Mouse (Mus musculus) neural tube, embryonic 11.5 days (tissue): Measurements from ENCODE around the gene Ahsa1. TPM values are rescaled to one million over a fixed set of nuclear protein-coding genes. Genes with fewer than 3 reads are reported as not detected.
A peak's percentile ranks its signal among the peaks of the same experiment; 100 is the strongest.

Experiments used
- ATAC-seq: fragments of 200-750 bp; cut with Nextera tagmentation; 2 replicates; pipeline ENCODE4 v1.8.0; 2017; ENCODE audit warnings: moderate number of reproducible peaks, mild to moderate bottlenecking, moderate TSS enrichment, moderate library complexity; ENCODE audit not compliant: insufficient read depth, low FRiP score, low TSS enrichment
- DNase-seq: peaks from one replicate; pipeline ENCODE4 v3.0.0-alpha.2; 2015; ENCODE audit warnings: low spot score
- H3K27ac ChIP-seq: fragments of 300-500 bp; sonication (generic); 2 replicates; pipeline ENCODE4 v1.5.1; 2014; ENCODE audit warnings: low read depth, mild to moderate bottlenecking, low read length
- H3K27me3 ChIP-seq: fragments of 300-500 bp; sonication (generic); 2 replicates; pipeline ENCODE4 v1.6.1; 2014; ENCODE audit warnings: mild to moderate bottlenecking, low read length, mixed read lengths; ENCODE audit not compliant: control insufficient read depth, insufficient read depth
- H3K36me3 ChIP-seq: fragments of 300-500 bp; sonication (generic); 2 replicates; pipeline ENCODE4 v1.6.1; 2014; ENCODE audit warnings: mild to moderate bottlenecking, low read length, moderate library complexity, mixed read lengths; ENCODE audit not compliant: control insufficient read depth, insufficient read depth
- H3K4me1 ChIP-seq: fragments of 300-500 bp; sonication (generic); 2 replicates; pipeline ENCODE4 v1.6.1; 2014; ENCODE audit warnings: low read length, mixed read lengths; ENCODE audit not compliant: control insufficient read depth, insufficient read depth
- H3K4me2 ChIP-seq: fragments of 300-500 bp; sonication (generic); 2 replicates; pipeline ENCODE4 v1.6.1; 2014; ENCODE audit warnings: low read depth, mild to moderate bottlenecking, moderate library complexity
- H3K4me3 ChIP-seq: fragments of 300-500 bp; sonication (generic); 2 replicates; pipeline ENCODE4 v1.5.1; 2014; ENCODE audit warnings: low read depth, low read length
- H3K9ac ChIP-seq: fragments of 300-500 bp; sonication (generic); 2 replicates; pipeline ENCODE4 v1.6.1; 2014; ENCODE audit warnings: mild to moderate bottlenecking, low read length
- H3K9me3 ChIP-seq: fragments of 300-500 bp; sonication (generic); 2 replicates; pipeline ENCODE4 v1.6.1; 2016; ENCODE audit warnings: low read length; ENCODE audit not compliant: control insufficient read depth
- WGBS: fragments of 180-500 bp; shearing (Covaris S2); extraction: QIAGEN DNeasy Blood & Tissue Kit; methylation state at CpG from one replicate; pipeline ENCODE4 v1.1.7; 2014; 5-methylcytosine and 5-hydroxymethylcytosine counted together
- polyA plus RNA-seq: library from polyadenylated mRNA; unstranded; fragments of >200 nt; fragmentation: Nextera tagmentation; extraction: Ambion mirVana; gene quantifications from 2 replicates; pipeline ENCODE4 v1.2.1, GENCODE M21; 2014

Gene Ahsa1
- polyA plus RNA-seq, 1 experiment from 2014 or later: 233 TPM

GRCm38 (mm10) chr12:87250161-87250560 is 16.1 kb upstream of the Ahsa1 start:
- H3K27me3 ChIP-seq: no peaks in the 10 kb centered on the region
- H3K4me2 ChIP-seq: no peak overlapping the region
- no peaks in the 10 kb centered on the region for H3K4me1 ChIP-seq
- 95% methylated on average over 6 of the region's 6 CpGs for WGBS
- H3K27ac ChIP-seq: no peak overlapping the region
- DNase-seq (no peak), ATAC-seq (no peak)
- no peak overlapping the region for H3K4me3 ChIP-seq
- no peak overlapping the region for H3K9ac ChIP-seq
- H3K36me3 ChIP-seq: peaks cover 22% of the 10 kb centered on the region
- H3K9me3 ChIP-seq: no peaks in the 10 kb centered on the region

- H3K36me3 ChIP-seq: peaks cover 23% of the 10 kb centered on the region
- DNase-seq (no peak), ATAC-seq (no peak)
- no peak overlapping the region for H3K4me3 ChIP-seq
- no peak overlapping the region for H3K9ac ChIP-seq
- H3K27me3 ChIP-seq: no peaks in the 10 kb centered on the region
- no peak overlapping the region for H3K27ac ChIP-seq
- no peaks in the 10 kb centered on the region for H3K9me3 ChIP-seq
- no peaks in the 10 kb centered on the region for H3K4me1 ChIP-seq
- no peak overlapping the region for H3K4me2 ChIP-seq
- 95% methylated on average over 6 of the region's 6 CpGs for WGBS
These were observed 12.4 kb upstream of the Ahsa1 start for GRCm38 (mm10) chr12:87253878-87254277.

GRCm38 (mm10) chr12:87256629-87257028 is 9.7 kb upstream of the Ahsa1 start:
- DNase-seq: no peak
- Histone ChIP-seq H3K27ac (no peak overlapping the region), H3K4me3 (no peak overlapping the region), H3K4me1 (no peaks in the 10 kb centered on the region), H3K9me3 (no peaks in the 10 kb centered on the region), H3K36me3 (peaks cover 20% of the 10 kb centered on the region), H3K4me2 (no peak overlapping the region), H3K9ac (no peak overlapping the region), H3K27me3 (no peaks in the 10 kb centered on the region)
- WGBS: 98% methylated on average over 5 of the region's 5 CpGs
- no peak for ATAC-seq

GRCm38 (mm10) chr12:87260562-87260961 is 5.7 kb upstream of the Ahsa1 start:
- Histone ChIP-seq H3K27ac (no peak overlapping the region), H3K27me3 (no peaks in the 10 kb centered on the region), H3K9ac (no peak overlapping the region), H3K4me1 (peaks cover 4% of the 10 kb centered on the region; the same call in 1 of the 2 replicates), H3K36me3 (peaks cover 10% of the 10 kb centered on the region), H3K9me3 (no peaks in the 10 kb centered on the region), H3K4me2 (no peak overlapping the region), H3K4me3 (no peak overlapping the region)
- no peak for ATAC-seq
- DNase-seq: no peak
- WGBS: 95% methylated on average over 8 of the region's 8 CpGs

- H3K27me3 ChIP-seq: no peaks in the 10 kb centered on the region
- peak overlapping the region; percentile 58 for H3K4me3 ChIP-seq
- no peaks in the 10 kb centered on the region for H3K9me3 ChIP-seq
- peak overlapping the region; percentile 71; the same call in 1 of the 2 replicates for H3K27ac ChIP-seq
- DNase-seq: no peak
- peaks cover 12% of the 10 kb centered on the region for H3K36me3 ChIP-seq
- WGBS: 30% methylated on average over 11 of the region's 11 CpGs
- peak overlapping the region; percentile 69 for H3K9ac ChIP-seq
- ATAC-seq: no peak
- peak overlapping the region; percentile 71 for H3K4me2 ChIP-seq
- peaks cover 9% of the 10 kb centered on the region for H3K4me1 ChIP-seq
These were observed 835 bp upstream of the Ahsa1 start for GRCm38 (mm10) chr12:87265444-87265843.

- Histone ChIP-seq H3K4me2 (peak overlapping the region; percentile 90), H3K27ac (peak overlapping the region; percentile 67), H3K9me3 (no peaks in the 10 kb centered on the region), H3K4me1 (peaks cover 9% of the 10 kb centered on the region), H3K4me3 (peak overlapping the region; percentile 58), H3K27me3 (no peaks in the 10 kb centered on the region), H3K9ac (peak overlapping the region; percentile 69), H3K36me3 (peaks cover 17% of the 10 kb centered on the region)
- DNase-seq: no peak
- WGBS: under 1% methylated on average over 31 of the region's 31 CpGs
- peak; percentile 74 for ATAC-seq
These were observed 736 bp downstream of the Ahsa1 start for GRCm38 (mm10) chr12:87266827-87267603.

- H3K9me3 ChIP-seq: no peaks in the 10 kb centered on the region
- H3K4me3 ChIP-seq: peak overlapping the region; percentile 58
- H3K27me3 ChIP-seq: no peaks in the 10 kb centered on the region
- peak overlapping the region; percentile 90 for H3K4me2 ChIP-seq
- peak; percentile 23 for DNase-seq
- H3K4me1 ChIP-seq: peaks cover 9% of the 10 kb centered on the region
- H3K36me3 ChIP-seq: peaks cover 17% of the 10 kb centered on the region
- no peak for ATAC-seq
- 40% methylated on average over 4 of the region's 4 CpGs for WGBS
- no peak overlapping the region for H3K9ac ChIP-seq
- H3K27ac ChIP-seq: no peak overlapping the region
These were observed 1.4 kb downstream of the Ahsa1 start for GRCm38 (mm10) chr12:87267682-87268081.

- Histone ChIP-seq H3K4me2 (no peak overlapping the region), H3K36me3 (peaks cover 21% of the 10 kb centered on the region), H3K4me1 (no peaks in the 10 kb centered on the region), H3K9me3 (no peaks in the 10 kb centered on the region), H3K27me3 (no peaks in the 10 kb centered on the region), H3K4me3 (no peak overlapping the region), H3K9ac (no peak overlapping the region), H3K27ac (no peak overlapping the region)
- no peak for DNase-seq
- 91% methylated on average over 9 of the region's 9 CpGs for WGBS
- no peak for ATAC-seq
These were observed 8.9 kb downstream of the Ahsa1 start for GRCm38 (mm10) chr12:87274853-87275831.
